Mouse (Mus musculus): ENCODE results near the gene Lmtk2. TPM values are rescaled to one million over a fixed set of nuclear protein-coding genes. Genes with fewer than 3 reads are reported as not detected.

Gene Lmtk2
- total and polyA plus RNA-seq, 2 experiments: 4.0 to 4.7 TPM

DNA sequence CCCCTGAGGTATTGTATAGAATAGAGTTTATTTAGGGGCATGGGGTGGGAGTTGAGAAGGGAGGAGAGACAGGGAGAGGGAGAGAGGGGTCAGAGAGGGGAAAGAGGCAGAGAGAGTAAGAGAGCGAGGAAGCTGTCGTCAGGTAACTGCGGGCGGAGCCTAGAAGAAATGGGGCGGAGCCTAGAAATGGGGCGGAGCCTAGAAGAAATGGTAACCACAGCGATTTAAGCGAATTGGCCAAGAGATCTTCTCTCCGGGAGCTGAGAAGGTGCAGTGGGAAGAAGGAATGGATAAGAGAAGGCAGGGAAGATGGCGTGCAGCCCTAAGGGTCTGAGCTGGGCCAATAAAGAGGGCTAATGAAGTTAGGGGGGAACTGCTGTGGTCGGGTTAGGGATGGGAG lies 126.0 kb downstream of the Lmtk2 start:
- TF ChIP-seq POLR2A (IDR thresholded peaks at IDR 0.05; ENCODE audit: extremely low read depth, insufficient read depth, low read length) (no peak), CTCF (IDR thresholded peaks at IDR 0.05; ENCODE audit: low read depth, low read length) (no peak)
- H3K4me3 ChIP-seq (ENCODE audit: insufficient read depth, low read depth, low read length): no peak overlapping the region
- H3K36me3 ChIP-seq (ENCODE audit: control insufficient read depth, insufficient read depth, low read length): no peaks in the 10 kb centered on the region
- no peak overlapping the region for H3K27ac ChIP-seq (replicated peaks; ENCODE audit: insufficient read depth, low read depth, low read length)
- 54% methylated on average over 11 of the region's 11 CpGs for WGBS
- H3K27me3 ChIP-seq (ENCODE audit: control insufficient read depth, insufficient read depth, low read length): no peaks in the 10 kb centered on the region
- no peaks in the 10 kb centered on the region for H3K79me2 ChIP-seq (ENCODE audit: control insufficient read depth, insufficient read depth, low read length)
- no peak for DNase-seq (ENCODE audit: extremely low read depth, low read depth, low spot score)
- peaks cover 6% of the 10 kb centered on the region for H3K4me1 ChIP-seq (ENCODE audit: control insufficient read depth, insufficient read depth, low read length)
- no peak overlapping the region for H3K9ac ChIP-seq (ENCODE audit: low read depth, low read length)

DNA sequence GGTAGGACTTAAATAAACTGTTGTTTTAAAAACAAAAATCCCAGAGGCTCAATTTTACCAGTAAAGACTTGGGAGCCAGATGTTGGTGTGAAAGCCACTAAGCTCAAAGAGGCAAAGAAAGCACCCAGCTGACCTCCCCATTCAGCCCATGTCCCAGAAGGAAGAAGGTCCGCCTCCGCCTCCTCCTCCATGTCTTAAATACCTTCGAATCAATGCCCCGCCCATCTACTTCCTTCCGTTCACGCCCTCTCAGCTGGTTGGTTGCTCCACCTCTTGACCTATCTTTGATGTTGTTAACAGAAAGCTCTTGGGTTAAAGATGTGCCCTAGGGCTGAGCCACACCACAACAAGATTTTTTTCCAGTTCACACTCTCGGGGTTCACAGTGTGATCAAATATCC lies 130.0 kb downstream of the Lmtk2 start:
- DNase-seq (ENCODE audit: extremely low read depth, low read depth, low spot score): no peak
- Histone ChIP-seq H3K36me3 (ENCODE audit: control insufficient read depth, insufficient read depth, low read length) (no peaks in the 10 kb centered on the region), H3K27ac (replicated peaks; ENCODE audit: insufficient read depth, low read depth, low read length) (no peak overlapping the region), H3K79me2 (ENCODE audit: control insufficient read depth, insufficient read depth, low read length) (no peaks in the 10 kb centered on the region), H3K4me1 (ENCODE audit: control insufficient read depth, insufficient read depth, low read length) (peaks cover 11% of the 10 kb centered on the region), H3K9ac (ENCODE audit: low read depth, low read length) (no peak overlapping the region), H3K27me3 (ENCODE audit: control insufficient read depth, insufficient read depth, low read length) (no peaks in the 10 kb centered on the region), H3K4me3 (ENCODE audit: insufficient read depth, low read depth, low read length) (no peak overlapping the region)
- 91% methylated on average over 7 of the region's 7 CpGs for WGBS
- no peak for TF ChIP-seq POLR2A (IDR thresholded peaks at IDR 0.05; ENCODE audit: extremely low read depth, insufficient read depth, low read length)
- no peak for TF ChIP-seq CTCF (IDR thresholded peaks at IDR 0.05; ENCODE audit: low read depth, low read length)

DNA sequence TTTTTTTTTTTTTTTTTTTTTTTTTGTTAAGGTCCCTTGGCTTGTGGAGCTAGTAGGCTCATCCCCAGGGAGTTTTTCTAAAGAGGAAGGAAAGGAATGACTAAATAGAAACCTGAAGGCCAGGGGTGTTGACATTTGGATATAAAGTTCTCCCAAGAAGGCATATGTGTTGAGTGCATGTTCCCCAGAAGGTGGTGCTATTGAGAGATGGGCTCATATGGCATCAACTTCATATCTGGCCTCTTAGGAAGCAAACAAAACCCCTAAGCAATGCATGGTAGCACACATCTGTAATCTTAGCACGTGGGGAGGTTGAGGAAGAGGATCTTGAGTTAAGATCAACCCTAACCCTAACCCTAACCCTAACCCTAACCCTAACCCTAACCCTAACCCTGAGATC lies 131.2 kb downstream of the Lmtk2 start:
- peak; percentile 57 for DNase-seq (ENCODE audit: extremely low read depth, low read depth, low spot score)
- H3K4me1 ChIP-seq (ENCODE audit: control insufficient read depth, insufficient read depth, low read length): peaks cover 11% of the 10 kb centered on the region
- TF ChIP-seq POLR2A (IDR thresholded peaks at IDR 0.05; ENCODE audit: extremely low read depth, insufficient read depth, low read length) (no peak), CTCF (IDR thresholded peaks at IDR 0.05; ENCODE audit: low read depth, low read length) (peak; percentile 51)
- WGBS: 64% methylated on average over 1 of the region's 1 CpGs
- H3K4me3 ChIP-seq (ENCODE audit: insufficient read depth, low read depth, low read length): no peak overlapping the region
- no peak overlapping the region for H3K27ac ChIP-seq (replicated peaks; ENCODE audit: insufficient read depth, low read depth, low read length)
- H3K36me3 ChIP-seq (ENCODE audit: control insufficient read depth, insufficient read depth, low read length): no peaks in the 10 kb centered on the region
- H3K79me2 ChIP-seq (ENCODE audit: control insufficient read depth, insufficient read depth, low read length): no peaks in the 10 kb centered on the region
- no peak overlapping the region for H3K9ac ChIP-seq (ENCODE audit: low read depth, low read length)
- H3K27me3 ChIP-seq (ENCODE audit: control insufficient read depth, insufficient read depth, low read length): no peaks in the 10 kb centered on the region

DNA sequence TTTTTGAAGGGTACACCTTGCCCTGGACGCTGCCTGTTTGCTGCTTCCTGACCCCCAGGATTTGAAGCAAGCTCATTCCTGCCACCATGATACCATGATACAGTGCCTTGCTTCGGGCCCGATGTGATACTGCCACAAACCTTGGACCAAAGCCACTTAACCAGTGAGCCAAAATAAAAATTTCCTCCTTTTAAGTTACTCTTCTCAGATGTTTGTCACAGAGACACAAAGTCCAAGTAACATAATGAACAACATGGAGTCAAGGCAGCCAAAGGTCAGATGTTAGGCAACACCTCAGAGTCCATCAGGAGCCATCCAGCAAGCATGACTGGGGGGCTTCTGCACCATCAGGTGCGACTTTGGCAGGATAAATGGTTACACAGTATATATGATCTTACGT lies 132.3 kb downstream of the Lmtk2 start:
- Histone ChIP-seq H3K27me3 (ENCODE audit: control insufficient read depth, insufficient read depth, low read length) (no peaks in the 10 kb centered on the region), H3K4me3 (ENCODE audit: insufficient read depth, low read depth, low read length) (no peak overlapping the region), H3K27ac (replicated peaks; ENCODE audit: insufficient read depth, low read depth, low read length) (peak overlapping the region; percentile 60), H3K36me3 (ENCODE audit: control insufficient read depth, insufficient read depth, low read length) (no peaks in the 10 kb centered on the region), H3K9ac (ENCODE audit: low read depth, low read length) (no peak overlapping the region), H3K79me2 (ENCODE audit: control insufficient read depth, insufficient read depth, low read length) (no peaks in the 10 kb centered on the region), H3K4me1 (ENCODE audit: control insufficient read depth, insufficient read depth, low read length) (peaks cover 11% of the 10 kb centered on the region)
- TF ChIP-seq CTCF (IDR thresholded peaks at IDR 0.05; ENCODE audit: low read depth, low read length): no peak
- TF ChIP-seq POLR2A (IDR thresholded peaks at IDR 0.05; ENCODE audit: extremely low read depth, insufficient read depth, low read length): no peak
- DNase-seq (ENCODE audit: extremely low read depth, low read depth, low spot score): peak; percentile 93
- 52% methylated on average over 5 of the region's 5 CpGs for WGBS

DNA sequence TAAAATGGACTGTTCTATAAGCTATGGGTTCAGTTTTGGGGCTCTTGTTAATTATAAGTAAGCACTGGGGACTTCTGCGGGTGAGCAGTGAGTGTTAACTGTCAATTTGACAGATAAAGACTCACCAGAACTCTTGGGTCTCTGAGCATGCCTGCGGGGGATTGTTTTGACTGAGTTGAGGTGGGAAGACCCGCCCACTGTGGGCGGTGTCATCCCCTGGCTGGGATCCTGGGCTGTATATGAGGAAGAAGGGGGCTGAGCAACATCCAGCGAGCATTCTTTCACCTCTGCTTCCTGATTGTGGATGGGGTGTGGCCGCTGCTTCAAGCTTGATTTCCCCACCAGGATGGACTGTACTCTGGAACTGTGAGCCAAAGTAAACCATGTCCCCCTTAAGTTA lies 134.0 kb downstream of the Lmtk2 start:
- DNase-seq (ENCODE audit: extremely low read depth, low read depth, low spot score): no peak
- no peaks in the 10 kb centered on the region for H3K79me2 ChIP-seq (ENCODE audit: control insufficient read depth, insufficient read depth, low read length)
- no peak overlapping the region for H3K9ac ChIP-seq (ENCODE audit: low read depth, low read length)
- H3K27me3 ChIP-seq (ENCODE audit: control insufficient read depth, insufficient read depth, low read length): no peaks in the 10 kb centered on the region
- H3K36me3 ChIP-seq (ENCODE audit: control insufficient read depth, insufficient read depth, low read length): no peaks in the 10 kb centered on the region
- H3K4me3 ChIP-seq (ENCODE audit: insufficient read depth, low read depth, low read length): no peak overlapping the region
- H3K4me1 ChIP-seq (ENCODE audit: control insufficient read depth, insufficient read depth, low read length): peaks cover 11% of the 10 kb centered on the region
- H3K27ac ChIP-seq (replicated peaks; ENCODE audit: insufficient read depth, low read depth, low read length): peak overlapping the region; percentile 63
- TF ChIP-seq POLR2A (IDR thresholded peaks at IDR 0.05; ENCODE audit: extremely low read depth, insufficient read depth, low read length): no peak
- TF ChIP-seq CTCF (IDR thresholded peaks at IDR 0.05; ENCODE audit: low read depth, low read length): no peak
- WGBS: 67% methylated on average over 6 of the region's 6 CpGs

DNA sequence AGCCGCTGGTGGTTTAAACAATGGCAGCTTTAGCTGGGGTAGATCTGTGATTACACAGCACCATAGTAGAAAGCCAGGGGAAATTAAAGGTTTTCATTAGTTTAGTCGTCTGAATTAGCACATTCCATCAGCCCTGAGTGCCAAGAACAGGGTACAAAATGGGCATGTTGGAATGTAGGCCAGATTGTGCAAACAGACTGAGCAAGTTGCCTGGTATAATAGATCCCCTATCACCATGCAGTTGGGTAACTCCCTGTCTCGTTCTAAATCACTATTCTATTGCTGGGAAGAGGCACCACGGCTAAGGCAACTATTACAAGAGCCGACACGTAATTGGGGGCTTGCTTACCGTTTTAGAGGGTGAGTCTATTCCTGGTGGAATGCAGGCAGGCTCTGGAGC lies 134.5 kb downstream of the Lmtk2 start:
- no peaks in the 10 kb centered on the region for H3K79me2 ChIP-seq (ENCODE audit: control insufficient read depth, insufficient read depth, low read length)
- peaks cover 11% of the 10 kb centered on the region for H3K4me1 ChIP-seq (ENCODE audit: control insufficient read depth, insufficient read depth, low read length)
- H3K36me3 ChIP-seq (ENCODE audit: control insufficient read depth, insufficient read depth, low read length): no peaks in the 10 kb centered on the region
- peak; percentile 95 for DNase-seq (ENCODE audit: extremely low read depth, low read depth, low spot score)
- peak overlapping the region; percentile 43; the same call in 1 of the 2 replicates for H3K27ac ChIP-seq (replicated peaks; ENCODE audit: insufficient read depth, low read depth, low read length)
- no peak overlapping the region for H3K9ac ChIP-seq (ENCODE audit: low read depth, low read length)
- no peaks in the 10 kb centered on the region for H3K27me3 ChIP-seq (ENCODE audit: control insufficient read depth, insufficient read depth, low read length)
- no peak overlapping the region for H3K4me3 ChIP-seq (ENCODE audit: insufficient read depth, low read depth, low read length)
- WGBS: 39% methylated on average over 7 of the region's 7 CpGs
- no peak for TF ChIP-seq POLR2A (IDR thresholded peaks at IDR 0.05; ENCODE audit: extremely low read depth, insufficient read depth, low read length)
- no peak for TF ChIP-seq CTCF (IDR thresholded peaks at IDR 0.05; ENCODE audit: low read depth, low read length)

Other genes with a start within 250 kb of the Lmtk2 start
- not detected in 2 replicates for gene Ankrd61, start 202.8 kb upstream of the Lmtk2 start, total RNA-seq (2014; rRNA removed)
- 0.06 TPM in 1 of 2 replicates, not detected in the other for gene Ankrd61, start 202.8 kb upstream of the Lmtk2 start, polyA plus RNA-seq (2012; rRNA removed)
- gene Aimp2, start 190.6 kb upstream of the Lmtk2 start, total RNA-seq (2014; rRNA removed): 10.3 and 12.2 TPM in 2 replicates
- gene Aimp2, start 190.6 kb upstream of the Lmtk2 start, polyA plus RNA-seq (2012; rRNA removed): 20.0 and 25.3 TPM in 2 replicates
- gene Pms2, start 190.5 kb upstream of the Lmtk2 start, total RNA-seq (2014; rRNA removed): 2.1 and 2.5 TPM in 2 replicates
- gene Pms2, start 190.5 kb upstream of the Lmtk2 start, polyA plus RNA-seq (2012; rRNA removed): 0.46 and 0.88 TPM in 2 replicates
- not detected in 2 replicates for gene Gm42421, start 172.3 kb upstream of the Lmtk2 start, total RNA-seq (2014; rRNA removed)
- gene Gm42421, start 172.3 kb upstream of the Lmtk2 start, polyA plus RNA-seq (2012; rRNA removed): not detected in 2 replicates
- 0.13 TPM in 1 of 2 replicates, not detected in the other for gene Rsph10b, start 167.4 kb upstream of the Lmtk2 start, total RNA-seq (2014; rRNA removed)
- gene Rsph10b, start 167.4 kb upstream of the Lmtk2 start, polyA plus RNA-seq (2012; rRNA removed): 0.14 TPM in 1 of 2 replicates, not detected in the other
- gene Ccz1, start 85.6 kb upstream of the Lmtk2 start, total RNA-seq (2014; rRNA removed): 33.4 and 42.0 TPM in 2 replicates
- 7.3 and 9.1 TPM in 2 replicates for gene Ccz1, start 85.6 kb upstream of the Lmtk2 start, polyA plus RNA-seq (2012; rRNA removed)
- not detected in 2 replicates for gene Ocm, start 73.8 kb upstream of the Lmtk2 start, total RNA-seq (2014; rRNA removed)
- not detected in 2 replicates for gene Ocm, start 73.8 kb upstream of the Lmtk2 start, polyA plus RNA-seq (2012; rRNA removed)
- gene Bhlha15, start 89.8 kb downstream of the Lmtk2 start, total RNA-seq (2014; rRNA removed): 0.13 and 0.18 TPM in 2 replicates
- gene Bhlha15, start 89.8 kb downstream of the Lmtk2 start, polyA plus RNA-seq (2012; rRNA removed): 0.04 and 0.70 TPM in 2 replicates
- 5.9 and 6.6 TPM in 2 replicates for gene Tecpr1, start 123.2 kb downstream of the Lmtk2 start, total RNA-seq (2014; rRNA removed)
- gene Tecpr1, start 123.2 kb downstream of the Lmtk2 start, polyA plus RNA-seq (2012; rRNA removed): 9.3 and 13.0 TPM in 2 replicates
- 24.9 and 29.5 TPM in 2 replicates for gene Bri3, start 144.0 kb downstream of the Lmtk2 start, total RNA-seq (2014; rRNA removed)
- 74.6 and 85.7 TPM in 2 replicates for gene Bri3, start 144.0 kb downstream of the Lmtk2 start, polyA plus RNA-seq (2012; rRNA removed)